Mouse (Mus musculus) hindbrain, embryonic 11.5 days (tissue): Measurements from ENCODE around the gene Fyn. TPM values are rescaled to one million over a fixed set of nuclear protein-coding genes. Genes with fewer than 3 reads are reported as not detected.

ENCODE experiments used
- ATAC-seq: fragments of 200-750 bp; cut with Nextera tagmentation; 2 replicates; pipeline ENCODE4 v1.8.0; 2017; ENCODE audit warnings: mild to moderate bottlenecking, moderate TSS enrichment, moderate library complexity; ENCODE audit not compliant: low FRiP score
- DNase-seq: peaks from one replicate; pipeline ENCODE4 v3.0.0-alpha.2; 2015; ENCODE audit warnings: low spot score
- H3K27ac ChIP-seq: fragments of 300-500 bp; sonication (generic); 2 replicates; pipeline ENCODE4 v1.5.1; 2014; ENCODE audit warnings: mild to moderate bottlenecking, low read depth, low read length
- H3K27me3 ChIP-seq: fragments of 300-500 bp; sonication (generic); 2 replicates; pipeline ENCODE4 v1.6.1; 2014; ENCODE audit warnings: mild to moderate bottlenecking, low read length, moderate library complexity, mixed read lengths; ENCODE audit not compliant: control insufficient read depth, insufficient read depth
- H3K36me3 ChIP-seq: fragments of 300-500 bp; sonication (generic); 2 replicates; pipeline ENCODE4 v1.6.1; 2014; ENCODE audit warnings: mild to moderate bottlenecking, low read length, moderate library complexity, mixed read lengths; ENCODE audit not compliant: control insufficient read depth, insufficient read depth
- H3K4me1 ChIP-seq: fragments of 300-500 bp; sonication (generic); replicated peaks from 2 replicates; pipeline ENCODE4 v1.6.1; 2014; ENCODE audit warnings: low read length, mixed read lengths; ENCODE audit not compliant: control insufficient read depth, insufficient read depth
- H3K4me2 ChIP-seq: fragments of 300-500 bp; sonication (generic); replicated peaks from 2 replicates; pipeline ENCODE4 v1.6.1; 2014; ENCODE audit warnings: mild to moderate bottlenecking, low read depth, low read length
- H3K4me3 ChIP-seq: fragments of 300-500 bp; sonication (generic); 2 replicates; pipeline ENCODE4 v1.5.1; 2014; ENCODE audit warnings: low read depth, low read length
- H3K9ac ChIP-seq: fragments of 300-500 bp; sonication (generic); 2 replicates; pipeline ENCODE4 v1.6.1; 2014; ENCODE audit warnings: low read depth, low read length
- H3K9me3 ChIP-seq: fragments of 300-500 bp; sonication (generic); 2 replicates; pipeline ENCODE4 v1.6.1; 2016; ENCODE audit warnings: low read length; ENCODE audit not compliant: control insufficient read depth
- WGBS: fragments of 180-500 bp; shearing (Covaris S2); extraction: QIAGEN DNeasy Blood & Tissue Kit; methylation state at CpG from one replicate; pipeline ENCODE4 v1.1.7; 2014; 5-methylcytosine and 5-hydroxymethylcytosine counted together
- polyA plus RNA-seq: library from polyadenylated mRNA; unstranded; fragments of >200 nt; fragmentation: Nextera tagmentation; extraction: Ambion mirVana; gene quantifications from 2 replicates; pipeline ENCODE4 v1.2.1, GENCODE M21; 2014

Fyn gene
- polyA plus RNA-seq, 1 experiment from 2014 or later, result 51.1 TPM

DNA sequence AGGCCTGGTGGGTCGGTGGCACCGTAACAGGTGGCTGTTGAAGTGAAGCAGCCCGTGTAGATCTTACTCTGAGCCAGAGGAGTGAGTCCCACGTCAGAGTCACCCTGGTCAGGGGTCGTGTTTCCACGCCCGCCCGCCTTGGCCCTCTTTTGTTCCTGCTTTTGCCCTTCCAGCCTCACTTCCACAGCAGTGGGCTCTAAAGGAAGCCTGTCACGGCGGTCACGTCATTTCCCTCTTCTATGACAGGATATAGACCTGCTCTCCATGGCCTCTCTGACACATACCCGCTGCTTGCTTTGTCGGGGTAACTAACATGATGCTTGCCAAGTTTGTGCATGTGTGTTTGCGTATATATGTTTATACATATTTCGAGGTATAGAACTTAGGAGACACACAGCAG, 17.5 kb downstream of the Fyn start:
- Histone ChIP-seq H3K4me2 (no peak overlapping the region), H3K27me3 (no peaks in the 10 kb centered on the region), H3K9ac (no peak overlapping the region), H3K9me3 (no peaks in the 10 kb centered on the region), H3K4me3 (no peak overlapping the region), H3K36me3 (no peaks in the 10 kb centered on the region), H3K4me1 (no peaks in the 10 kb centered on the region), H3K27ac (no peak overlapping the region)
- 55% methylated on average over 15 of the region's 15 CpGs for WGBS
- DNase-seq, result no peak
- ATAC-seq, result no peak

DNA sequence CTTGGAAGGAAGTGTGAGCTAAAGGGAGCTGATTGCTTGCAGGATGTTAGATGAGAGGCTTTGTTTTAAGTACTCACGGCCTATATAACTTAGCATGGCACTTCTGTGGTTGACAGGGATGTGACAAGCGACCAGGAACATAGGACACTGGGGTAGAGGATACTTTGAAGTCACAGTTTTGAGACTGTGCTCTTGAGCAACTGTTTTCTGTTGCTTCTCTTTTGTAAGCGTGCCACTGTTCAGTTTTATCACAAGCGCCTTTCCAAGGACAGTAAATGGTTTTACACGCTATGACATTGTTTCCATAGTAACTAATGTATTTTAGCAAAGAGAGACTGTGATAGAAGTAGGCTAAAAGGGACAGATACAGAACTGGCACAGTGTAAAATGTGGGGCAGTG, 18.4 kb downstream of the Fyn start:
- no peaks in the 10 kb centered on the region for H3K4me1 ChIP-seq
- DNase-seq, result no peak
- WGBS, result 77% methylated on average over 5 of the region's 5 CpGs

DNA sequence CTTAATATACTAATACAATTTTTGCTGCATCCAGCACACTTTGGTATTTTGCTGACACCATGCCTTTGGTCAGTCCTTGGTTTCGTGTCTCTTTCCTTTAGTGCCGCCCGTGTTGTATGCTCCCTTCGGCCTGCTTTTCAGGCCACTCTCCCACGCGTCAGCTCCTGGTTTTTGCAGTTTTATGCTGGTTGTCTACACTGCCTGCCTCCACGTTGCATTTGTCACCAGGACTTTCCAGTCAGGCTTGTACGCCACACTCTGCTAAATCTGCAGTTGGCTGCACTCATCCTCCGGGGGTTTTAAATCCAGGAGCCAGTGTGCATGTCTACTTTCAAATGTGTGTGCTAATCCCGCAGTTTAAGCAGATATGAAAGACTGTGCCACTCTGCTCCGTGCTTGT, 18.9 kb downstream of the Fyn start:
- H3K27me3 ChIP-seq, result no peaks in the 10 kb centered on the region
- no peak for DNase-seq

More for the DNA sequence above, 18.4 kb downstream of the Fyn start:
- ATAC-seq, result no peak
- Histone ChIP-seq H3K27me3 (no peaks in the 10 kb centered on the region), H3K4me3 (no peak overlapping the region), H3K9me3 (no peaks in the 10 kb centered on the region), H3K27ac (no peak overlapping the region), H3K4me2 (no peak overlapping the region), H3K36me3 (no peaks in the 10 kb centered on the region), H3K9ac (no peak overlapping the region)

DNA sequence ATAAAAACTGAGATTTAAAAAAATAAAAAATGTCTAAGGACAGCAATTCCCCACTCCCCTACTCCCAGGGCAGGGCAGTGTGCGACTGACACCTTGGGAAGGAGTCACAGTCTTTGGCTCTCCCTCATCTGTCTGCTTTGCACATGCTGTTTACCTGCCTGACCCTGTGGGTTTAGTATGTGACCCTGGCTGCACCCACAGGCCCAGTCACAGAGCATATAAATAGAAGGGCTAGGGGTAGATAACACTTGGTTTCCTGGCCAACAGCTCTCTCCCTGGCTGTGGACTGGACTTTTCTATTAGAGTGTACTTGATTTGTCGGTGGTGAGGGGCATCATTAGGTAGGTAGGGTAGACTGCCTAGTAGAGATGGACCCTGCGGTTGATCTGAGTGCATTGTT, 19.5 kb downstream of the Fyn start:
- no peak for ATAC-seq
- H3K9ac ChIP-seq, result no peak overlapping the region
- no peaks in the 10 kb centered on the region for H3K9me3 ChIP-seq
- no peak overlapping the region for H3K4me3 ChIP-seq
- no peak overlapping the region for H3K27ac ChIP-seq
- DNase-seq, result no peak
- H3K27me3 ChIP-seq, result no peaks in the 10 kb centered on the region
- 91% methylated on average over 3 of the region's 3 CpGs for WGBS
- H3K4me2 ChIP-seq, result no peak overlapping the region
- no peaks in the 10 kb centered on the region for H3K4me1 ChIP-seq
- H3K36me3 ChIP-seq, result no peaks in the 10 kb centered on the region

More for the DNA sequence above, 18.9 kb downstream of the Fyn start:
- 90% methylated on average over 11 of the region's 11 CpGs for WGBS
- Histone ChIP-seq H3K9ac (no peak overlapping the region), H3K27ac (no peak overlapping the region), H3K36me3 (no peaks in the 10 kb centered on the region), H3K4me3 (no peak overlapping the region), H3K4me1 (no peaks in the 10 kb centered on the region), H3K9me3 (no peaks in the 10 kb centered on the region), H3K4me2 (no peak overlapping the region)
- no peak for ATAC-seq

DNA sequence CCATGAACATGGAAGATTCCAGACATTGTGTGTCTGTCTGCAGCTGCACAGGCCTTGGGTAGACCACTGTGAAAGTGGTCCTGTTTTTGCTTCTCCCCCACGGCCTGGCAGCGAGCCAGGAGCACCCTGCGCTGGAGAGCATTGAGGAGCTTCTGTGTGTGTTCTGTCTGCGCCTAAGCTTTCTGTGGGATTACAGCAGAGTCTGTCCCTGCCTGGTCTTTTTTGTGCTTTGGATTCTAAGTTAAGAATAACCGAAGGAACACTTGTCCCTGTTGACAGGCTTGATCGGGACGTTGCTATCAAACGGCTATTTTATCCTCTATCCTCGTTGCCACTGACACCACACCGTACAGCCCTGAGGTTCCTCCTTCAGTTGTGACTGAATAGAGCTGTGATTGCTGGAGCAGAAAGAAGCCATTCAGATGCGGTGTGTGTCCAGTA, 20.8 kb downstream of the Fyn start:
- ATAC-seq (no peak), DNase-seq (no peak)
- Histone ChIP-seq H3K4me3 (no peak overlapping the region), H3K4me2 (no peak overlapping the region), H3K27ac (no peak overlapping the region), H3K4me1 (no peaks in the 10 kb centered on the region), H3K9me3 (no peaks in the 10 kb centered on the region), H3K36me3 (no peaks in the 10 kb centered on the region), H3K9ac (no peak overlapping the region), H3K27me3 (no peaks in the 10 kb centered on the region)
- WGBS, result 74% methylated on average over 11 of the region's 11 CpGs

DNA sequence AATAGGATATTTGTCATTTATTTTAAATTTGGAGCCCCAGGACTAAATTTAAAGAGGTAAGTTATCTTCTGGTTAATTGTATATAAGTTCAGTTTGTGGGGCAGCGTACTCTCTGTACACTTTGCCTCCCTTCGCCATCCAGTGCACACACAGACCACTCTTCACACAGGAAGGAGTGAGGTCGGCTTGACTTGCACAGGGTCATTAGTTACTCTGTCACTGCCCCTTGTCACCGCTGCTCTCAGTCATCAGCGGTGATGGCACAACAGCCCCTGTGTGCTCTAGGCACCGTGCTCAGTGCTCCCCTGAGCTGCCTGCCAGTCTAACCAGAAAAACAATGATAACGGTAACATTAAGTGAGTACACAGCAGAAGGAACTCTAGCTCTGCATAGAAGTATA, 21.9 kb downstream of the Fyn start:
- H3K36me3 ChIP-seq, result no peaks in the 10 kb centered on the region
- DNase-seq, result no peak
- no peak overlapping the region for H3K27ac ChIP-seq
- H3K4me1 ChIP-seq, result no peaks in the 10 kb centered on the region
- no peak overlapping the region for H3K4me3 ChIP-seq
- no peak overlapping the region for H3K4me2 ChIP-seq
- no peaks in the 10 kb centered on the region for H3K9me3 ChIP-seq
- no peak overlapping the region for H3K9ac ChIP-seq
- no peak for ATAC-seq
- H3K27me3 ChIP-seq, result no peaks in the 10 kb centered on the region
- WGBS, result 78% methylated on average over 7 of the region's 7 CpGs

DNA sequence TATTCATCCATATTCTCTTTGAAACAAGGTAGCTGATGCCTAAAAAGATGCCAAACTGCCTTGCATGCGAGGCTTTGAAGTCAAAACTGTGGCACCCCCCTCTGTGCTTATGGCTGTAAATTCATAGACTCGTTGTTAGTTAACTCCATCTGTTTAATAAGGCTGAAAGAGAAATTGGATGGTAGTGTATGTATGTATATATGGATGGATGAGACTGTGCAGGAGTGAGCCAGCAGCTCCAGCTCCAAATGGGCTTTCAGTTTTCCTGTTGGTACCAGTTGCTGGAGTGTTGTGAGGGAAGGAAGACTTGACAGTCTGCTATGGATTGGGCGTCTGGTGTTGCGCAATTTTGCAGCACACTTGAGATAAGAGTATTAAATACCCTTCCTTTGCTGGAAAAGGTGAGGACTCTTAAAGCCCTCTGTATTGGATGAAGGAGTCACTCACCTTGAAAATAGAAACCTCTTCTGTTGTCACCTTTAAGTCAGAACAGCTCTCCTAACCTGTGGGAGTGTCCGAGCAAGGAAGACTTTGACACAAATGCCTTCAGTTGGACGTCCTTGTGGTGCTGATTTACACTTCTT, 24.3 kb downstream of the Fyn start:
- H3K9me3 ChIP-seq, result no peaks in the 10 kb centered on the region
- DNase-seq (no peak), ATAC-seq (no peak)
- H3K27me3 ChIP-seq, result no peaks in the 10 kb centered on the region
- H3K4me2 ChIP-seq, result no peak overlapping the region
- no peak overlapping the region for H3K27ac ChIP-seq
- no peaks in the 10 kb centered on the region for H3K36me3 ChIP-seq
- no peaks in the 10 kb centered on the region for H3K4me1 ChIP-seq
- H3K9ac ChIP-seq, result no peak overlapping the region
- WGBS, result 86% methylated on average over 6 of the region's 6 CpGs
- no peak overlapping the region for H3K4me3 ChIP-seq

DNA sequence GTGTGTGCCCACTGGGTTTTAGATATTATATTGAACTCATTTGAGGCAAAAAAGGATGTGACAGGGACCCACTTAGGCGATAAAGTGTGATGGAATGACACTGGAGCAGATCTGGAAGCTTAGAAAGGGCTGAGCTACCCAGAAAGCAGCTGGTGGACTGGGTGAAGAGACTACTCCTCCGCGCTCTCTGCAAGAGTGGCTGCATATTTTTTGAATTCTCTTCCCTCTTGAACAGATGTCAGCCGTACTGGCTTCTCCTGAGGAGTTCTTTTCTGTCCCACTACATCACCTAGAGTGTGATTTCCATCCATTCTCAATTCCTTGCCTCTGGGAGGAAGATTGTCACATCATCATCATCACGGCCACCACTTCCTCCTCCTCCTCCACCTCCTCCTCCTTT, 26.9 kb downstream of the Fyn start:
- Histone ChIP-seq H3K36me3 (no peaks in the 10 kb centered on the region), H3K9ac (no peak overlapping the region), H3K4me1 (no peaks in the 10 kb centered on the region), H3K9me3 (no peaks in the 10 kb centered on the region), H3K4me3 (no peak overlapping the region), H3K4me2 (no peak overlapping the region), H3K27me3 (no peaks in the 10 kb centered on the region), H3K27ac (no peak overlapping the region)
- no peak for DNase-seq
- WGBS, result 93% methylated on average over 5 of the region's 5 CpGs
- ATAC-seq, result no peak

DNA sequence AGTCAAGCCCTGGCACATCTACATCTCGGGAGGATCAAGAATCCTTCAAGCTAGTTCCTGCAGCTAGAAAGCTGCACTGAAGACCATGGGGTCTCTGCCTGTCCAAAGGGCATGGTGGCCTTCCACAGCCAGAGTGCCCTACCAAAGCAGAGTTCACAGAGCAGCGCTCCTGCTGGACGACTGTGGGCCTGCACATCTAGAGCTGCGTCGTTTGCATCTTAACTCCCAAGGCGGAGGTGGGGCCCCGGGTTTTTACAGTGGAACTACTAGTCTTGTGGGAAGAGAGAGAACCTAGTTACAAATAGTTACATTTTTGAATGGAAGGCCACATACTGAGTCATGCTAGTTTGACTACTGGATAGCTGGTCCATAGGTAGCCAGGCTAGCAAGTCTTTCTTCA, 30.3 kb downstream of the Fyn start:
- no peak overlapping the region for H3K27ac ChIP-seq
- no peaks in the 10 kb centered on the region for H3K4me1 ChIP-seq
- no peaks in the 10 kb centered on the region for H3K27me3 ChIP-seq
- no peak for DNase-seq
- 67% methylated on average over 7 of the region's 7 CpGs for WGBS
- H3K36me3 ChIP-seq, result no peaks in the 10 kb centered on the region
- no peak overlapping the region for H3K4me3 ChIP-seq
- no peaks in the 10 kb centered on the region for H3K9me3 ChIP-seq
- H3K4me2 ChIP-seq, result no peak overlapping the region
- H3K9ac ChIP-seq, result no peak overlapping the region
- ATAC-seq, result no peak
